Mouse (Mus musculus) urinary bladder, adult 18-20 months (tissue): ENCODE data around the gene Crip2.

Experiments
- DNase-seq, 2 experiments: peaks; one replicate each; pipeline ENCODE4 v3.0.0; 2022; ENCODE audit warnings: low spot score in 2 of 2, mixed read lengths in 2 of 2

The Crip2 gene

DNA sequence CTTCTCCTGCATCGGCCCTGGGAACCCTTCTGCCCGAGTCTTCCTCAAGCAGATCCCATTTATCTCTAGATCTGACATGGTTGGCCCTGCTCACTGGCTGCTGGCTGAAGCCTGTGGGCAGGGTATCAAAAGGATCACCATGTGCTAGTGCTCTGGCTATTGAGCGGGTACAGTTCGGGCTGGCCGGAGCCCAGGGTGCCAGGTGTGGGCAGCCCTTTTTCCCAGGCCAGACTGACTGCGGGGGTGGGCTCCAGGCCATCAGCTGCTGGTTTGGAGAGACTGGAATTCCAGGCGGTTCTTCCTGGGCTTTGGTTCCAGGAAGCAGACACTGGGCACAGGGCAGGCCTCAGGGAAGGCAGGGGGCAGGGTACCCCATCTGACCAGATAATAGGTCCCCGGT lies 7.4 kb downstream of the Crip2 start:
- DNase-seq: no peak

- DNase-seq: peak in 1 of 2 experiments; percentile 40
Observed at GRCm38 (mm10) chr12:113148381-113149035, 8.5 kb downstream of the Crip2 start.

- DNase-seq: no peak
Observed at GRCm38 (mm10) chr12:113149341-113149740, 9.3 kb downstream of the Crip2 start.

GRCm38 (mm10) chr12:113149896-113150295 lies 9.9 kb downstream of the Crip2 start:
- DNase-seq: no peak

DNA sequence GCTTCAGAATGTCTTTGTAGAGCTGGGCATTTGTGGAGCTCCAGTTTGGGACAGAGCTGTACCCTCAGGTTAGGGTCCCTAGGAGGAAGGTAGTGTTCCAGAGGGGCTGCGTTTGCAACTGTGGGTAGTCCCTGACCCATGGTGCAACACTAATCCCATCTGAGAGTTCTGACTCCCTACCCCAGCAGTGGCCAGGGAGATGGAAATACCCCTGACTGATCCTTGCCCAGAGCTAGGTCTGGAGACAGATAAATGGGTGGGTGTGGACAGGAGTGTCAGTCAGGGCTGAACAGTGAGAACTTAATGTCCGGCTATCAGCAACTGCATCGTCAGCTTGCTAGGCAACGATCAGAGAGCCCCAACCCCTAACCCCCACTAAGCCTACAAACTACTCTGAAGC lies 10.6 kb downstream of the Crip2 start:
- DNase-seq: no peak

- DNase-seq: no peak
Observed at GRCm38 (mm10) chr12:113151046-113151445, 11.0 kb downstream of the Crip2 start.

DNA sequence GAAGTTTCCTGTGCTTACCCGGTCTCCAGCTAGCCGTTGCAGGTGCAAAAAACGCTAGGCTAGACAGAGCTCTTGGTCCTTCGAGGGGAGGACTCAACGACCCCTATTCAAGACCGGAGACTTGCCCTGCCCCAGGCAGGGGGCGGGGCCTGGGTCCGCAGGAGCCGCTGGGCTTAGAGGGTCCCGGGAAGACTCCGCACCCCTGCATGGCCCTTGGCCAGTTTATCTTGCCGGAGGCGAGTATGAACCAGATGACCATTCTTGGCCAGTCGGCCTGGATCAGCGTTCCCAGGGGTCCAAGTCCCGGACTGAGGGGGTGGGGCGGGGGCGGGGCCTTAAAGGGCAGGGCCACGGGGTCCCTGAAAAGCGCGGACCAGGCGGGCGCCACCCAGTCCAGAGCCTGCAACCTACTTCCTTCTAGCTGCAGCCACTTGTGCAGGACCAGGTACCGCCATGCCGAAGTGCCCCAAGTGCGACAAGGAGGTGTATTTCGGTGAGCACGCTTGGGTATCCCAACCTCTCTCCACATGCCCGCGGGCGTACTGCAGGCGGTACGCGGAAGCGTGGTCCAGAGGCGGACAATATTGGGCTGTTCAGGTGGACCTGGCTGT lies 11.7 kb downstream of the Crip2 start:
- DNase-seq: peak in 1 of 2 experiments; percentile 55

- no peak for DNase-seq
Observed at GRCm38 (mm10) chr12:113152272-113152661, 12.2 kb downstream of the Crip2 start.

GRCm38 (mm10) chr12:113152991-113153525 lies 13.0 kb downstream of the Crip2 start:
- no peak for DNase-seq

DNA sequence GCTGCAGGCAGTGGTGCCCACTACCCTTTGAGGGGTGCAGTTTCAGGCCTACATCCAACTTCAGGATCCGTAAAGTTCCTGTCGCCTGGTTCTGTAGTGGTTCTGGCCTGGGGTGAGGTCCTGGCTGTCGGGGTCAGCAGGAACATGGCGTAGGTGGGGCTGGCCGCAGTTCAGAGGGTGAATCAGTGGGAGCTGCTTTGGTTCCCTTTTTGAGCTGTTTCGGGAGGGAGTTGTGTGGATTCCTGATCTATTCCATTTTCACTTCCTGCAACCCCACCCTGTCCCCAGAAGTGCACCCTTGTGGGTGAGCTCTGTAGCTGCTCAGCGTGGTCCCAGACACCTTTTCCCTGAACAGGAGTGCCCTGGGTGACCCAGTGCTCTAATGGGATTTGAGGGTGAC lies 13.9 kb downstream of the Crip2 start:
- DNase-seq: no peak

- no peak for DNase-seq
Observed at GRCm38 (mm10) chr12:113154747-113155075, 14.7 kb downstream of the Crip2 start.

GRCm38 (mm10) chr12:113155076-113155771 lies 15.2 kb downstream of the Crip2 start:
- peak in 1 of 2 experiments; percentile 59 for DNase-seq

DNA sequence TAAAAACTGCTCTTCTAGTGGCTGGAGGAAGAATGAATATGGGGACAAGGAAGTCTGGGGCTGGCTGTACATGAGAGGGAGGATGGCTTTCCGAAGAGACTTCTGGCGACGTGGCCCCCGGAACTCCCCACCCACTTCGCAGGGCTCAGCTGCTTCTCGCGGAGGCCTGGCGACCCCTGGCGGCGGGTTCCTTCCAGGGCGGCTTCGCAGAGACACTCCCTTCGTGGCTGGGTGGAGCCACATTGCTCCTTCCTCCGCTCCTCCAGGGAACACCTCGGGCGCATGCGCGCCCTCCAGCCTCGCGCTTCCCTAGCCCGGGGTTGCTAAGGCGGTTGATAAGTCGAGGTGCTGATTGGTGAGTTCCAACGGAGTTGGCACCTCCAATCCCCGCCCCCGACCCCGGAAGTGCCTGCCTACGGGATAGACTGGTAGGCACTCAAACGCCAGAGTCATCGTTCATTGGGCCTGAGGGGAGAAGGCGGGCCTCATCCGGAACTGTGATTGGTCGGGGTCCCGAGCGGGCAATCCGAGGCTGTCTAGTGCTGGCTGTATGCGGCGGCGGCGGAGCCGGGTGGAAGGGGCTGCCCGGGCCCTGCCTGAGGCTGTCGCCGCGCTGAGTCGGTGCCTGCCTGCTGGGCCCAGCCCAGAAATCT lies 16.0 kb downstream of the Crip2 start, which contains the start of gene Tedc1:
Tedc1 (plus strand) TSS at position 535 of the 653 bp plus-strand sequence.
- DNase-seq: peak; percentile 96 to 99

DNA sequence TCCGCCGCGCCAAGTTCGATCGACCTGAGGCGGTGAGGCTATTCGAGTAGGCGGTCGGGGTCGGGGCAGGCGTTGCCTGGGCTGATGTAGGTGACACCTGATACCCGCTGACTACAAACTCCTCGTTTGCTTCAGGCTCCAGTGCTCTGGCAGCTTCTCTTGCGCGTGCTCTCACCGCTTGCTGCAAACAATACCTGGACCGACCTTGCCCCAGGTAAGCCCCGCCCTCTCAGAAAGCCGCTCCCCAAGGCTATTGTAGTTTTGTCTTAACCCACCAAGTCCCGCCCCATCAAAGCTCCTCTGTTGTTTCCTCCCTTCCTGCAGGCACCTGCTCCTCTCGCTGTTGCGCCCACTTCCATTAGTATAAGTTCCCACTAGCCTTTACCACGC lies 16.5 kb downstream of the Crip2 start:
- no peak for DNase-seq

DNA sequence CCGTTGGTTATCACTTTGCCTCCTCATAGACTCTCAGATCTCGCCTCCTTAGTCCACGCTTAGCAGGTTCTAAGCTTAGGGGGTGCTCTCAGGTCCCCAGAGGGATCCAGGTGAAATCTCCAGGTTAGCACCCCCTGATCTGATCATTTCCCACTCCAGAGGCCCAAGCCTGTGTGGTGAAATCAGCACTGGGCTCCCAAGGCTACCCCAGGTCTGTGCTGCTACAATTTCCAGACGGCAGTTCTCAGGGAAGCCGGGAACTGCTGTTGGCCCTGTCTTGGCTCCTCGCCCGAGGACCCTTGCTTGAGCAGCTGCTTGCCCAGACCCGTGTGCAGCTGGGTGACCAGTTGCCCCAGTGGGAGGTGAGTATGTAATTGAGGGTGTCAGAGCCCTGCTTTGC lies 17.0 kb downstream of the Crip2 start:
- DNase-seq: no peak

GRCm38 (mm10) chr12:113157521-113157920 lies 17.5 kb downstream of the Crip2 start:
- DNase-seq: no peak

DNA sequence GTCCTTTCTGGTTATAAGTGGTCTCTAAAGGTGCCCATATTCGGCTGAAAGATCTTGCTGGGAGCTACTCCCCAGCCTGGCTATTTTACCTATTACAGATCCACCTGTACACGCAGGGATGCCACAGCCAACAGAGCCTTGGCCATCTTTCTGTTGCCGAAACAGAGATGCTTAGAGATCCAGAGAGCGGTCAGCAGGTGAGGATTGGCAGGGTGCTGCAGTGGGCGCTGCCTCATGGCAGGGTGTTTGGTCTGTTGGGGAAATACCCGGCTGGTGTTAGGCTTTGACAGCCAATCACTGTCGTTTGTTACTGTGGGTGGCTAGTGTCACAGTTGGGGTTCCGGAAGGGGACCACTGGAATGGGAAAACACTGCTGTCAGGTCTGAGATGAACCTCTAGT lies 17.9 kb downstream of the Crip2 start:
- no peak for DNase-seq

DNA sequence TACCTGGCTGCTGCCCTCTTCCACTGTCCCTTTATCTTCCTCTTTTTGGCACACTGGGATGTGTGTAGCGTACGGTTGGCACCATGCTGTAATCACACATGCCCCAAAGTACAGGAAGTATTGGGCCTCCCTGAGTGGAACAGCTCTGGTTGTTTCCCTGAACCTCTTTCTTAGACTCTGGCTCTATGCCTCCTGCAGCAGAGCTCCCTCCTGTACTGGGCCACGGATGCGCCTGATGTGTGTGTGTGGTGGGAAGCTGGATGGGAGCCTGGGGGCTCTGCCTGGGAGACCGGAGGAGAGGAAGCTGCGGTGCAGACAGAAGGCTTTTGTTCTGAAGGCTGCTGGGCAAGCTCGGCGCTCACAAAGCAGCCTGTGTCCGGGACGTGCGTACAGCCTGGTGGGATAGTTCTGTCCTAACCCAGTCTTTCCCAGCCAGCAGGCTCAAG lies 23.5 kb downstream of the Crip2 start:
- DNase-seq: no peak

- DNase-seq: no peak
Observed at GRCm38 (mm10) chr12:113168031-113168536, 28.0 kb downstream of the Crip2 start.

GRCm38 (mm10) chr12:113176960-113177725 lies 37.1 kb downstream of the Crip2 start:
- no peak for DNase-seq

- no peak for DNase-seq
Observed at GRCm38 (mm10) chr12:113181020-113181419, 41.0 kb downstream of the Crip2 start.
